Mouse (Mus musculus) ES-CJ7 (cell line): ENCODE results near the gene Ccdc85c.

ENCODE experiments used
- DNase-seq: peaks from one replicate; pipeline ENCODE4 v3.0.0; 2011; ENCODE audit warnings: low read depth, low spot score

Ccdc85c gene

DNA sequence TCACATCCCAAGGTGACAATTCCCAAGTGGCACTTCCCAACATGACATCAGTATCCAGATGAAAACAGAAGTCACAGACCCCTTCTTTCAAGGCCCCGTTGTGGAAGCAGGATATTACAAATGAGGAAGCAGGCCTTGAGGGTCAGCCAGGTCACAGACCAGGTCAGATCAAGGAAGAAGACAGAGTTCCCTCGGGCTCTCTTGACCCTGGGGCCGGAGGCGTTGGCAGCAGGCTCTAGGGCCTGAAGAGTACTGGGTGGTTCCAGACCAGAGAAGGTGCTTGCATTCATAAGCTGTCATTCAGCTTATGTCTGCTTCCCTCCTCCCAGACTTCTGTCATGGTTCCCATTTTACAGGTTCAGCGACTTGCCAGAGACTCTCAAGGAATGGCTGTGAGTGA, 5.5 kb downstream of the Ccdc85c start:
- DNase-seq: no peak

DNA sequence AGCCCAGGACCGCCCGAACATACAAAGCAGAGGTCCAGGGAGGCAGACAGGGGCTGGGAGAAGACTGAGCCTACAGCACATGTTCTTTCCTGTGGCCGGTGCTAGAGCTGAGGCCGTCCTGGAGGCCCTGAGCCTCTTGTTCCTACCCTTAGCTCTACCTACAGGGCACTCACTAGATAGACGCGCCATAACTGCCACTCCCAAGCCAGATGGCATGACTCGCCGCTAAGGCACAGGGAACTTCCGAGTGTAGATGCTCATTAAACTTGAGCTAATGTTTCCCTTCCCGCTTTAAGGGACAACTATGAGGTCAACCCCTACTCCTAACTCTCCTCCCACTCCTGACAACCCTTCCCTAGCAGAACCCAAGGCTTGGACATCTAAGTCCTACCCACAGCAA, 6.3 kb downstream of the Ccdc85c start:
- DNase-seq: no peak

DNA sequence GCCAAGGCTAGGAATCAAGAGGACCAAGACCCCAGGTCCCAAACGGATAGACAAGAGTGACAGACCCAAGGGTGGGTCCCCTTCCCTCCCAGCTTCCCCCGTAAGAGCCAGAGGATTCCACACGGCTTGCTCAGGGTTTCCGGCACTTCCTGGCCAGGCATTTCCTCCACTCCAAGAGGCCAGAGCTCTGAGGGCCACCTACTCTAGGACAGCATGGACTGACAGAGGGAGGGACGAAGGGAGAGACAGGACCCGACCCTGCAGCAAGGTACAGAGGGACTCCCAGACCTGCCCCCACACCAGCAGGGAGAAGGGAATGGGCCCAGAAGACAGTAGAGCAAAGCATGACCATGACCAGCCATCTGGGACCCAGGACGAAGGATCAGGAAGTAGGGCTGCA, 7.6 kb downstream of the Ccdc85c start:
- DNase-seq: no peak

DNA sequence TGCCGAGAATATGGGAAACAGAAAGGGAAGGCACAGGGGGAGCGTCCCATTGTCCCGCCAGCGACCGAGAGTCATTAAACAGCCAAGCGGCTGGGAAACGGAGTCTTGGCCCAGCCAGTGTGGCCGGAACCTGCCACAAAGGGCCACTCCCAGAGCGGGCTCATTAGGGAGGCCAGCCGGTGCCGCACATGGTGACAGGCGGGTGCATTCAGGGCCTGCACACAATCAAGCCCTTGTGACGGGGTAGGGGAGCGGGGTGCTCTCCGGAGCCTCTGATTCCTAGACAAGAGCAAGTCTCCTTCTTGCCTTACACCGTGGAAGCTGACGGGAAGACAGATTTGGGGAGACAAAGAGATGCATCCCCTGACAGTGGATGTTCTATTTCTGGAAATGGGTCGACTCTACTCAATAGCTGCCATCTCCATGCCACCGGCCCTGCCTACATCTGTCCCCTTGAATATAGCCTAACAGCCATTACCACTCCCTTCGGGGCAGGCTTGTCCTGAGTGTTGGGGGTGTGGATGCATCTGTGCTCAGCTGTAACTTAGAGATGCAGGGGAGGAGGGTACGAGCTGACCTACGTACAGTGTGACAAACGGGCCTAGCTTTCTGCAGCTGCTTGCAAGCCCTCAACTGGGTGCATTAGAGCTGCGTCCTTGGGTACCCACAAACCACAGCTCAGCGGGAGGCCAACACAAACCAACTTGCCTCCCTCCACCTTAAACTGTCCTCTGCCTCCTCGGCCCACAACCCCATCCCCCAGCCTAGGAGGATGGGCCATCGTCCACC, 9.2 kb downstream of the Ccdc85c start:
- no peak for DNase-seq

DNA sequence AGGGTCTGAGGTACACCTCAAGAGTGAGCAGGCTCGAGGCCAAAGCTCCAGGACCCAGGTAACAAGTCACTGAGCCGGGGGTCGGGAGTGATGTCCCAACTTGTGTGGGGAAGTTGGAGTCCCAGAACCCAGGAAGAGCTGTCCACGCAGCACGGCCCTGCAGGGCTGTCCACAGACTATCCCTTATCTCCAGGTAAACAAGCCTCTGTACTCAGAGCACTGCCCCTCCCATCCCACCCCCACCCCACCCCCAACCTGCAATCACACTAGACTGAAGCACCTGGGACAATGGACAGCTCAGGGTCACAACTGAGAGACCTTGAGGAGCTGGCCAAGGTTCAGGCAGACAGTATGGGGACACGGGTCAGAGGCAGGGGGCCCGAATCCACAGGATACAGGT, 10.3 kb downstream of the Ccdc85c start:
- no peak for DNase-seq

DNA sequence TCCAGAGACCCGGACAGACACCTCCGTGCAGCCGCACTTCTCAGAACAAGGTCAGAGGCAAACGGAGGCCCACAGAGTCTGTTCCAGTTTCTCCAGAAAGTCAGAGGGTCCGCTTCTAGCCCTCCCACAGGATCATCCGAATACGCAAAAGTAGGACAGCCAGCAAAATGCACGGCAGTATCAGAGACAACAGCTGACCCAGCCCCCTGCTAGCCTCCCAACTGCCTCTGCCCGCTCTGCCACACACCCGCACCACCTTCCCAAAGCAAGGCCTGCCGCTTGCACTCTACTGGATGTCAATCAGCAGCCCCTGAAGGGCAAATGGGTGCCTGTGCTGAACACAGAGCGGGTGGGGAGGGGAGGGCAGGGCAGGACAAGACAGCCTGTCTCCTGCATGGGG, 14.3 kb downstream of the Ccdc85c start:
- no peak for DNase-seq

DNA sequence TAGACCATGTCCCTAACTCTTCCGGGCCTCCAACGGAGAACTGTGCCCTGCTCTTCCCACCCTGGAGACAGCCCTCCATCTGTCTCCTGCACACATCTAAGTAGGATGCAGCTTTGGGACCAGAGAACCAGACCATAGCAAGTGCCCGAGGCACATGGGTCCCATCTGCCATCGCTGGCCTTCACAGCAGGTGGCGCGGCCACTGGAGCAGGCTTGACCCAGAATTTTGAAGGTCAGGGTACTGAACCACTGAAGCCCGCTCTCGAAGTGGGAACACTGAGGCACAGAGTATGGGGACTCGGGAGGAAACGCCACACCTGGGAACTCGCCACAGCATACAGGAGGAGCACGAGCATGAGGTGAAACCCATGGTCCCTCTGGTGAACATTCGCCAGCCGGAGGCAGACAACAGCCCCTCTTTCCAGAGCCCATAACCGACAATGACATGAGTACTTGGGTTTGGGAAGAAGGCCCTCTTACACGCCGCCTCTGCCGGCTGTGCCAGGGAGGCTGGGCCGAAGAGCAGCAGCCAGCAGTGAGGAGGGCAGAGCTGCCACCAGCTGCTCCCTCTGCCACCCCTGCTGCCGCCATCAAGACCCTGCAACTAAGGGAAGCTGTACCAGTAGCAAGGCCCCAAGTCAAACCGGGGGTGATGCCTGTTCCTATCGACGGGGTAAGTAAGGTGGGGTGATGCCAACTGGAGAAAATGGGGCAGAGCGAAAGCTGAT, 15.7 kb downstream of the Ccdc85c start:
- DNase-seq: no peak

DNA sequence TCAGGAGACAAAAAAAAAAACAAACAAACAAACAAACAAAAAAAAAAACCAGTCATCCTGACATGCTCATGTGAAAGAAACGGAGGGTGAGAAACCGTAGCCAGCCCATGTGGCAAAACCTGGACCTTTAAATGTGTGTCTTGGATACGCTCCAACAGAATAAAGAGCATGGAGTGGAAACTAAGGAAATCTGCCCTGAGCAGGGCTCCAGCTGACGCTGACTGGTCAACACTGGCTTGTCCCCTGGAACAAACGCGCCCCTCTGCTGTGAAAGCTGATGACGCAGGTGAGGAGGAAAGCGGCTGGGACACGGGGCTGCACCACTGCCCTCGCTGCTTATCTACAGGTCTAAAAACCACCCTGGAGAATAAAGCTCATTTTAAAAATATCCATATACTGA, 18.5 kb downstream of the Ccdc85c start:
- no peak for DNase-seq

DNA sequence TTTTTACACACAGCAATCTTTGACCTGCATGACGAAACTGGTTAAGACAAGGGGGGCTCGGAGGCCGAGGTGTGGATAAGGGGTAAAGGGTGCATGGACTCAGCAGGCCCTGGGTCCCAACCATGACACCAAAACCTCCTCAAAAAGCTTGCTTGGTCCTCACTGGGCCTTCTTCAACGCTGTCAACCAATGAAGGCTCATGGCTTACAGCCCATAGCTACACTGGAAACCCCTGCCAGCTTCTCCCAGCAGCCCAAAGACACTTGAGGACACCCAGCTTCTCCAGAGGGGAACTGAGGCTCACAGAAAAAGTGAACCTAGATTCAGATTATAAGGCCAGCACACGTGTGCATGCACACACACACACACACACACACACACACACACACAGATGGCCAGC, 19.3 kb downstream of the Ccdc85c start:
- DNase-seq: no peak

DNA sequence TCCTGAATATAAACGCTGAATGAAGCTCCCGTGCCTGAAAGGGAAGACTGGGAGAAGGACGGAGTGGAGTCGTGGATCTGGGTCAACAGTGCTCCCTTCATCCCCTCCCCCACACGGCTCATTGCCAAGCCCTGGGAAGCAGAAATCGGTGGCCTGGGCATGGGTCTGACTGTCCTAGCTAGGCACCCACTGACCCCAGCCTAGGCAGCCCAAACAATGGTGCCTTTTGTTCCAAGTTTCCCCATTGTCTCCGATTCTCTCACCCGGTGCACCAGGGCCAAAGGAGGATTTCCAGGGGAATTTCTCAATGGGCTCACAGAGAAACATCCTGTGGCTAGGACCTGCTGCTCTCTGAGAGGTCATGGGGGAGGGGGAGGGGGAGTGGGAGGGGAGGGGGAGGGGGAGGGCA, 19.7 kb downstream of the Ccdc85c start:
- DNase-seq: no peak

DNA sequence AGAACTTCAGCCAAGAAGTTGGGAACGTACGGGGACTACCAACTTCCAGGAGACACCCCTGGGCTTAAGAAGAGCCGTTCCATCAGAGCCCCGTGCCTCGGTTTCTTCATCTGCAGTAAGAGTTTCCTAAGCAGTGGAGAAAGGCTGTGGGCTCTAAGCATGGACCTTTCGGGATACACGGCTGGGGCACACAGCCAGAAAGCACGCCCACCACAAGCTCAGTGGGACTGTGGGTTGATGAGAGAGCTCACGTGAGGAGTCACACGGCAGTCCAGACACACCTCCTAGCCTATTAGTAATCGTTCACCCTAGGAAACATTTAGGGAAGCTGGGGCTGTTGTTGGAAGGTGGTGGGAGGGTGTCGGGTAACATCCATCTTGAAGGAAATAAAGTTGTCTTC, 22.2 kb downstream of the Ccdc85c start:
- DNase-seq: no peak

DNA sequence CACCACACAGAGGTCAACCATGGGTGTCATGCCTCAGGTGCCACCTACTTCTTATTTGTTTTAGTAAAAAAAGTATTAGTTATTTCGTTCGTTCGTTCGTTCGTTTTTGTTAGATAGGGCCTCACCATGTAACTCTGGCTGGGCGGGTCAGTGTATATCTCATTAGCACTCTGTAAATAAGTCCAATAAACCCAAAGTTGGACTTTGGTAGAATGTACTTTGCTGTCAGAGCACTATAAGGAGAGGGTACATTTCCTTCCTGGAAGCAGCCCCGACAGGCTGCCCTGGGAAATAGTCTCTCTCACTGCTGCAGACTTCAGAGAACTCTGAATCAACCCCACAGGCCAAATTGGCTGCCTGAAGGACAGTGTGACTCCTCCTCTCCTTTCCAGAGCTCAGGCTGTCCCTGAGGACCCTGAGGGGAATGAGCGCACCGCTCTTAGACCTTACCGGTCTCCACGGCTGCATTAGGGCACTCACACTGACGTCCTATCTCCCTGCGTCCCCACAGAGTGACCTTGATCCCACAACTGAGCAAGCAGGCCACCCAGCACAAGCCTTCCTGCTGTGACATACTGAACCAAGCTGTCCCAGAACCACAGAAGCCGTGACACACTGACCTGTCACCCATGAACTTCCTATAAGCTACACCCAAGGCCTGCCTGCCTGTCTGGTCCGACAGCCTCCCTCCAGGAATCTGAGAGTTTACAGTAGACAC, 23.2 kb downstream of the Ccdc85c start:
- no peak for DNase-seq

DNA sequence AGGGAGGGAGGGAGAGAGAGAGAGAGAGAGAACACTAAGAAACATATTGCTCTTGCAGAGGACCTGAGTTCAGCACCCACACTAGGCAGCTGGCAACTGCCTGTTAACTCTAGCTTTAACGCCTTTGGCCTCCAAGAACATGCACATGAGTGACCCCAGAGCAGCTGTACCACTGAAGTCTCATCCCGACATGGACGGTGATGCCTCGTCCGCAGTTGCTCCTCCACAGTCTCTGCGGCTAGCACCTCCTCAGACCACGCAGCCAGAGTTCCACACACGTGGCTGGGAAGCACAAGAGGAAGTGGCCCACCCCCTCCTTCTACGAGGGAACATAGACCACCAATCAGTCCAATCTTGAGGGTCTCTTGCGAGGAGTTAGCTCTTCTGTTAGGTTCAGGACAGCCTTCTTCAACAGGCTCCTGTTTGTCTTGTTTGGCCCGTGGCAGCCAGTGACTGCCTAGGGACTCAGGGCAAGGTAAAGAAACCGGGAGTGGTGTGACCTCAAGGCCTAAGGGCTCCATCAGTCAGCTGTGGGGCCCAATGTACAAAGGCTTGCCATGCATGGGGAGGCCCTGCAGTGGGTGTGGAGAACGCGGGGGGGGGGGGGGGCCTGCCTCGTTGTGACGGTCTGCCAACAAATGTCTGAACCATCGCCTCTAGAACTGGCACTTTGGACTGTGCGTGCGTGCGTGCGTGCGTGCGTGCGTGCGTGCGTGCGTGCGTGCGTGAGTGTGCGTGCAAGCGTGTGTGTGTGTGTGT, 24.0 kb downstream of the Ccdc85c start:
- DNase-seq: no peak

DNA sequence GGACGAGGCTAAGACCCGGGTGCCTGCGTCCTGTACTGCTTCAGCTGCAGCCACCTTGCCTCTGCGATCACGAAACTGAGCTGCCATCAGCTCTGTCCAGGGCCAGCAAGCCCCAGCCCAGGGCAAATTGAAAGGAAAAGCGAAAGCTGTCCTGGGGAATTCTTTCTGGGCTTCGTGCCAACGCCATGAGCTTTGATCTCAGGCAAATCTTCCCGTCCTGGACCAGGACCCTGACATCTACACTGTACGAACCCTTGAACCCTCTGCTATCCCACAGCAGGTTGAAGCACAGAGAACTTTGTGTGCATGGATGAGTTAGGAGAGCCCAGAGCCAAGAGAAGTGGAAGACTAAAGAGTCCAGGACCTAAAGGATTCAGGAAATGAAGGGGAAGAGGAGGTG, 25.7 kb downstream of the Ccdc85c start:
- no peak for DNase-seq

DNA sequence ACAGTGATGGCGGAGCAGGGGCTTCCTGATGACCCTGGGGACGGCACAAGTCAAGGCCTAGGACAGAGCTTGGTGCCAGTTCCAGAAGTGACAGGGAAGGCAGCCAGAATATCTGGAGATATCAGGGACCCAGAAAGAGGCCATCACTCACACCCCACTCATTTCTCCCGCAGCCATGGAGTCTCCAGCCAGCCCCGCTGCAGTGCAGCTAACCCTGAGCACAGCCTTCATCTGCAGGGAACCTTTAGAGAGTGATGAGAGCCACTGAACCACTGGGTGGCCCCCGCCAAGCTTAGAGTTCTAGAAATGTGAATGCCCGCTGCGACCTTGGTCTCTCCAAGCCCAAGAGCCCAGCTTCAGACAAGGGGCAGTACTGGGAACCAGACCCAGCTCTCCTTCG, 26.2 kb downstream of the Ccdc85c start:
- no peak for DNase-seq

DNA sequence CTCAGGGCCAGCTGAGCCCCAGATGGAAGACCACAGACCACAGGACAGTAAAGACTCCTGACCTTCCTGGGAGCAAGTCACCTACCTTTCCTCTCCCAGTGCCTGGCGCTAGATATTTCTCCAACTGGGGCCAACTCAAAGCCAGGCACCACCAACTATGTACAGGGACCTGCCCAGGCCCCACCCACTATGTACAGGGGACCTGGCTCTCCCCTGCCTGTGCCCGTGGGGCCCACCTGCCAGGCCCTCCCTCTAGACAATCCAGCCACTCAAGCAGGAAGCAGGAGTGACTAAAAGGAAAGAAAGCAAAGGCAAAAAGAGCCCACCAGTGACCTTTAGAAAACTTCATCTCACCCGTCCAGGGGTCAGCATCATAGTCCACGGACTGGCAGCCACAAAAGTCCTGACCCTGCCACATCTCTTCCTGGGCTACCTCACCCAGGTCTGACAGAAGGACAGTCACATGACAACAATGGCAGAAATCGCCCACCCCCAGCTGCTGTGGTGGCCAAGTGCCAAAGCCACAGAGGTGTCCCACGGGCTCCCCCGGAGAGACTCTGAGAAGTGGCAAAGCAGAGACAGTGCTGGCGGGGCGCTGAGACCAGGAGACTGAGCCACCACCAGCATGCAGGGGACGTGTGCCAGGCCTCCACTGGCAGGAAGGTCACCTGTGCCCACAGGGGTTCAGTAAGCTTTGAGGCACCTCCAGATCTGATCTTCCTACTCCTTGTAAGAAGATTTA, 28.3 kb downstream of the Ccdc85c start:
- no peak for DNase-seq

DNA sequence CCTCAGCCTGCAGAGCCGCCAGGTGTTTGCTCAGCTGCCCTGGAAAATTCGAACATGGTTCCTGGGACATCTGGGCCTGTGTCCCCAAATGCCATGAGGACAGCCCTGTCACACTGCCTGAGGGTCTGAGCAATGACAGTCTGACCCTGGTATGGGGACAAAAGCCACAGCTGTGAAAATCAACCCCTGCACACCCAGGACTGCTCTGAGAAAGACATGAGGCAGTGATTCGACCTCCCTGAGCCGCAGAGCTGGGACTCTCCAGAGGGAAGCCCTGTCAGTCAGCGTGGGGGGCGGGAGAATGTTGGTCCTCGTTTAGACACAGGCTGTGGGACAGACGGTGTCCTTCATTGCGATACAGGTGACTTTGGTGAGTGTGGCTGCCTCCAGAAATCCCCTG, 29.6 kb downstream of the Ccdc85c start:
- no peak for DNase-seq

DNA sequence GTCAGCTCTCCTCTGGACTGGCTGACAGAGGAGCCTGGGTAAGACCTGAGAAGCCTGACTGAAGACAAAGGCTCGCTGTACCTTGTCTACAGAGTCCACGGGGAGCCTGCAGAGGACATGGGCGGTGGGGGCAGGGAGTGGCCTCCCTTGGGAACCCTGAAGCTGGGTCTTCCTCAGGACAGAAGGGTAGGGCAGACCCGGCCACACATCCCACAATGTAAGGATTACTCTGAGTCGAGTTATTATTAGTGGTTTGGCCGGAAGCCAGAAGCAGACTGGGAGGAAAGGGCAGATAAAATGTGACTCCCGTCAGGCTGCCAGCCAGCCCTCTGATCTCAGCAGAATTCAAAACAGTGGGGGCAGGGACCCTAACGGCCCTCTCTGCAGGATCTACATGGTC, 30.4 kb downstream of the Ccdc85c start:
- DNase-seq: no peak

DNA sequence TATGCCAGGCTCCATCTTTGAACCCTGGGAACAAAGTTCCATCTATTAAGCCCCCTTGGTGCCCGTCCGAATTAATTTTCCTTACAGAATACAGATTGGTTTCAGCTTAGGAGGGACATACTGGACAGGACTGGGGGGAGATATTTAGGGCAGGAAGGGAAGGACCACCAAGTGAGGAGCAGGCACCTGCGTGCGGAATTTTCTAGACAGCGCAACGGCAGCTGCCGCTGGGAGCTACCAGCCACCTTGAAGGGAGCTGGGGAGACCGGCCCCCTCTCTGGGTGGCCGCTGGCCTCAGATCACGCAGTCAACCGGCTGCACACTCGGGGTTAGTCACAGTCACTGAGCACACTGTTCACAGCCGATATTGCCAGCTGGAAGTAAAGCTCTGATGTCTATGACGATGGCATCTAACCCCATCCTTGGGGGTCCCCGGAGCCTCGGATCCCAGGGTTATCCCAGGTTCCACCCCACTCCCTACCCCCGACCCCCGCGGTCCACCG, 32.9 kb downstream of the Ccdc85c start:
- no peak for DNase-seq

DNA sequence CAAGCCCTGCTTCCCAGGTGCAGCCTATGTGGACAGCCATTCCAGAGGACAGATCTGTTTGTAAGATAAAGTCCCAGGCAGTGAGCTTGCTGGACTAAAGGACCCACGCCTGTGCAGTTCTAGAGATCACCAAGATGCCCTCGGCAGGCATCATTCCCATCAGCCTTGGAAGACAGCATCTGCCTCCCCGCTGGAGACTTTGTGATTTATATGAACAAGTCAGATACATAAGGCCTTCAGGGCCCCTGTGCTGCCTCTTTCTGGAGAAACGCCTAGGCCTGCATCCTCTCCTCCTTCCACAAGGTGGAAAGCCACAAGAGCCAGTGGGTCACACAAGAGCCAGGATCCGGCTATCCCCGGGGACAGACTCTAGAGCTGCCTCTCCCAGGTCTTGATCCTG, 33.6 kb downstream of the Ccdc85c start:
- DNase-seq: no peak

DNA sequence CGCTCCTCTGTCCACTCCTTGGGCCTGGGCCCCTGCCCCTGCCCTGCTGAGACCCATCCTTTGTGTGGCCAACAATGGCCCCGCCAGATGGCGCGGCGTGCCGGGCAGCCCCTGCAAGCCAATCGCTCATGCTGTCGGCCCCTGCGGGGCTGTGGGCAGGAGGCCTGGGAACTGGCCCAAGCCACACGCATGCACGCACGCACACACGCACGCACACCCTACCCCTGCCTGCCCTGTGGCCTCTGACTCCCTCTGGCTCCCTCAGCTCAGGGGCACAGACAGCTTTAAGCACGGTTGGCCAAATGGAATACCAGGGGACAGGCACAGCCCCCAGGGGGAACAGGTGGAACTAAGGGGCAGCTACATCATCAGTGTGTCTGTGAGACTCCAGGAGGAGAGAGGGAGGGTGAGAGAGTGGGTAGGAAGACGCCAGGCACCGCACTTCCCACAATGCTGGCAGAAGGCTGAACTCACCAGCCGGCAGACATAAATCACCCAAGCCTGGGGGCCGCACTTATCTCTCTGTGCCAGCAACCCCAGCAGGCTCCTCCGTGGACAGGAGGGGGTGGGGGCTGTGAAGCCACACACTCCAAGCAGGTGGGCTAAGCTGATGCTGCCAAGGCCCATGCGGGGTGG, 34.2 kb downstream of the Ccdc85c start:
- DNase-seq: no peak
